Mouse (Mus musculus): ENCODE data around the gene Taar8a. TPM values are rescaled to one million over a fixed set of nuclear protein-coding genes. Genes with fewer than 3 reads are reported as not detected.

The Taar8a gene
- polyA plus RNA-seq, 1 experiment: not detected

Other genes with a start within 250 kb of the Taar8a start
- gene Vnn3, start 225.0 kb upstream of the Taar8a start, polyA plus RNA-seq (2012; rRNA removed): 0.44 and 0.94 TPM in 2 replicates
- gene Vnn1, start 181.8 kb upstream of the Taar8a start, polyA plus RNA-seq (2012; rRNA removed): 1.7 and 2.0 TPM in 2 replicates
- gene Taar1, start 156.1 kb upstream of the Taar8a start, polyA plus RNA-seq (2012; rRNA removed): not detected in 2 replicates
- not detected in 2 replicates for gene Taar2, start 137.9 kb upstream of the Taar8a start, polyA plus RNA-seq (2012; rRNA removed)
- not detected in 2 replicates for gene Taar3, start 126.9 kb upstream of the Taar8a start, polyA plus RNA-seq (2012; rRNA removed)
- gene Taar4, start 116.0 kb upstream of the Taar8a start, polyA plus RNA-seq (2012; rRNA removed): not detected in 2 replicates
- not detected in 2 replicates for gene Taar5, start 105.8 kb upstream of the Taar8a start, polyA plus RNA-seq (2012; rRNA removed)
- not detected in 2 replicates for gene Taar6, start 90.9 kb upstream of the Taar8a start, polyA plus RNA-seq (2012; rRNA removed)
- gene Taar7a, start 83.0 kb upstream of the Taar8a start, polyA plus RNA-seq (2012; rRNA removed): not detected in 2 replicates
- gene Taar7b, start 76.6 kb upstream of the Taar8a start, polyA plus RNA-seq (2012; rRNA removed): not detected in 2 replicates
- gene Taar7d, start 49.3 kb upstream of the Taar8a start, polyA plus RNA-seq (2012; rRNA removed): not detected in 2 replicates
- gene Taar7e, start 38.9 kb upstream of the Taar8a start, polyA plus RNA-seq (2012; rRNA removed): not detected in 2 replicates
- not detected in 2 replicates for gene Taar7f, start 27.0 kb upstream of the Taar8a start, polyA plus RNA-seq (2012; rRNA removed)
- not detected in 2 replicates for gene Taar8b, start 15.8 kb downstream of the Taar8a start, polyA plus RNA-seq (2012; rRNA removed)
- gene Taar8c, start 25.4 kb downstream of the Taar8a start, polyA plus RNA-seq (2012; rRNA removed): not detected in 2 replicates
- not detected in 2 replicates for gene Taar9, start 33.0 kb downstream of the Taar8a start, polyA plus RNA-seq (2012; rRNA removed)
- gene Stx7, start 72.8 kb downstream of the Taar8a start, polyA plus RNA-seq (2012; rRNA removed): 95.0 and 124 TPM in 2 replicates
- 12.8 and 14.9 TPM in 2 replicates for gene Moxd1, start 147.0 kb downstream of the Taar8a start, polyA plus RNA-seq (2012; rRNA removed)